Mouse (Mus musculus): ENCODE data around the gene Jag2. TPM values are rescaled to one million over a fixed set of nuclear protein-coding genes. Genes with fewer than 3 reads are reported as not detected.

Jag2 gene
- total RNA-seq, 1 experiment from 2014 or later = 0.70 TPM

- peak; percentile 74 for ATAC-seq (ENCODE audit: extremely low read depth, insufficient number of reproducible peaks, low FRiP score, poor library complexity, severe bottlenecking)
Observed at GRCm38 (mm10) chr12:112941776-112942713, 12.5 kb upstream of the Jag2 start, which contains the start of gene Nudt14. Nudt14 (minus strand) TSS chr12:112942124.

GRCm38 (mm10) chr12:112941156-112941775 is 11.7 kb upstream of the Jag2 start:
- no peak for ATAC-seq (ENCODE audit: extremely low read depth, insufficient number of reproducible peaks, low FRiP score, poor library complexity, severe bottlenecking)

- ATAC-seq (ENCODE audit: extremely low read depth, insufficient number of reproducible peaks, low FRiP score, poor library complexity, severe bottlenecking) = no peak
Observed at GRCm38 (mm10) chr12:112940710-112941109, 11.1 kb upstream of the Jag2 start.

- no peak for ATAC-seq (ENCODE audit: extremely low read depth, insufficient number of reproducible peaks, low FRiP score, poor library complexity, severe bottlenecking)
Observed at GRCm38 (mm10) chr12:112940238-112940637, 10.7 kb upstream of the Jag2 start.

GRCm38 (mm10) chr12:112938873-112939565 is 9.4 kb upstream of the Jag2 start:
- no peak for ATAC-seq (ENCODE audit: extremely low read depth, insufficient number of reproducible peaks, low FRiP score, poor library complexity, severe bottlenecking)

- no peak for ATAC-seq (ENCODE audit: extremely low read depth, insufficient number of reproducible peaks, low FRiP score, poor library complexity, severe bottlenecking)
Observed at GRCm38 (mm10) chr12:112938366-112938765, 8.8 kb upstream of the Jag2 start.

- no peak for ATAC-seq (ENCODE audit: extremely low read depth, insufficient number of reproducible peaks, low FRiP score, poor library complexity, severe bottlenecking)
Observed at GRCm38 (mm10) chr12:112937906-112938305, 8.3 kb upstream of the Jag2 start.

GRCm38 (mm10) chr12:112932647-112933046 is 3.1 kb upstream of the Jag2 start:
- ATAC-seq (ENCODE audit: extremely low read depth, insufficient number of reproducible peaks, low FRiP score, poor library complexity, severe bottlenecking) = no peak

- ATAC-seq (ENCODE audit: extremely low read depth, insufficient number of reproducible peaks, low FRiP score, poor library complexity, severe bottlenecking) = no peak
Observed at GRCm38 (mm10) chr12:112928401-112929241, 955 bp downstream of the Jag2 start.

GRCm38 (mm10) chr12:112927265-112927664 is 2.3 kb downstream of the Jag2 start:
- ATAC-seq (ENCODE audit: extremely low read depth, insufficient number of reproducible peaks, low FRiP score, poor library complexity, severe bottlenecking) = no peak

- ATAC-seq (ENCODE audit: extremely low read depth, insufficient number of reproducible peaks, low FRiP score, poor library complexity, severe bottlenecking) = no peak
Observed at GRCm38 (mm10) chr12:112925950-112926349, 3.6 kb downstream of the Jag2 start.

- no peak for ATAC-seq (ENCODE audit: extremely low read depth, insufficient number of reproducible peaks, low FRiP score, poor library complexity, severe bottlenecking)
Observed at GRCm38 (mm10) chr12:112922541-112922940, 7.0 kb downstream of the Jag2 start.

GRCm38 (mm10) chr12:112921518-112921917 is 8.1 kb downstream of the Jag2 start:
- no peak for ATAC-seq (ENCODE audit: extremely low read depth, insufficient number of reproducible peaks, low FRiP score, poor library complexity, severe bottlenecking)

GRCm38 (mm10) chr12:112917906-112918305 is 11.7 kb downstream of the Jag2 start:
- ATAC-seq (ENCODE audit: extremely low read depth, insufficient number of reproducible peaks, low FRiP score, poor library complexity, severe bottlenecking) = no peak

- ATAC-seq (ENCODE audit: extremely low read depth, insufficient number of reproducible peaks, low FRiP score, poor library complexity, severe bottlenecking) = no peak
Observed at GRCm38 (mm10) chr12:112917486-112917885, 12.1 kb downstream of the Jag2 start.

- ATAC-seq (ENCODE audit: extremely low read depth, insufficient number of reproducible peaks, low FRiP score, poor library complexity, severe bottlenecking) = no peak
Observed at GRCm38 (mm10) chr12:112916698-112917400, 12.7 kb downstream of the Jag2 start.

GRCm38 (mm10) chr12:112915587-112915986 is 14.0 kb downstream of the Jag2 start:
- no peak for ATAC-seq (ENCODE audit: extremely low read depth, insufficient number of reproducible peaks, low FRiP score, poor library complexity, severe bottlenecking)

- ATAC-seq (ENCODE audit: extremely low read depth, insufficient number of reproducible peaks, low FRiP score, poor library complexity, severe bottlenecking) = no peak
Observed at GRCm38 (mm10) chr12:112914527-112914926, 15.0 kb downstream of the Jag2 start.
